Mouse (Mus musculus) gastrocnemius, adult 2 months (tissue): ENCODE results near the gene Olfr372. TPM values are rescaled to one million over a fixed set of nuclear protein-coding genes. Genes with fewer than 3 reads are reported as not detected.
"Not testable (repeated sequence)": the region's sequence is repeated elsewhere in the genome, so short reads cannot be mapped to it uniquely, and the experiment has no call there.

Source experiments
- DNase-seq: peaks from one replicate; pipeline ENCODE4 v3.0.0; 2022
- H3K27ac ChIP-seq: fragments of 200-600 bp; 2 replicates; pipeline ENCODE4 v1.8.1; 2022; ENCODE audit warnings: mild to moderate bottlenecking
- H3K4me3 ChIP-seq: fragments of 200-600 bp; 2 replicates; pipeline ENCODE4 v1.8.1; 2022; ENCODE audit warnings: mild to moderate bottlenecking, moderate library complexity
- CTCF ChIP-seq: fragments of 200-600 bp; IDR thresholded peaks from 2 replicates; pipeline ENCODE4 v1.8.1; 2022; ENCODE audit warnings: antibody characterized with exemption, mild to moderate bottlenecking, moderate library complexity
- intact Hi-C: fragments of 180-260 bp; cut with DNase I; formaldehyde crosslinking; loops from one replicate; pipeline ENCODE4 v1.15.1; 2025
- total RNA-seq, 2 experiments: library from RNA; stranded (reverse); gene quantifications; 2 replicates each; pipeline ENCODE4 v1.2.3; 2021

Olfr372 gene
- total RNA-seq, 2 experiments from 2014 or later, result not detected

DNA sequence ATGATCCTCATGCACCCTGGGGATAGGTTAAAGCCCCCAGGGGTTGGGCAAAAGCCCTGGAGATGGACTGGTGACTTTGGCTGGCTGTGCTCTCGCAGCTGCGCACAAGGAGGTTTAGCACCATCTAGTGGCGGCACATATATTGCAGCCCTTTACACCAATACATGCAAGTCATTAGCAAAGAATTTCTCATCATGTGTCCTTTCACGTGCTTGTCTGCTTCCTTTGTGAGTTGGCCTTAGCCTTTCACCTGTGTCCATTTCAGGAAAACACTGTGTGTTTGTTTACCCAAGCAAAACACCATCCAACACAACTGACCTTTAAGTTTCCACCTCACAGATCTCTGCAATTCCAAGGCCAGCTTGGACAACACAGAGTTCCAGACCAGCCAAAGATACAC lies 8.1 kb upstream of the Olfr372 start:
- peak; percentile 66 for DNase-seq
- H3K27ac ChIP-seq, H3K4me3 ChIP-seq, intact Hi-C loops: not testable (repeated sequence)
- peak; percentile 51 for TF ChIP-seq CTCF

DNA sequence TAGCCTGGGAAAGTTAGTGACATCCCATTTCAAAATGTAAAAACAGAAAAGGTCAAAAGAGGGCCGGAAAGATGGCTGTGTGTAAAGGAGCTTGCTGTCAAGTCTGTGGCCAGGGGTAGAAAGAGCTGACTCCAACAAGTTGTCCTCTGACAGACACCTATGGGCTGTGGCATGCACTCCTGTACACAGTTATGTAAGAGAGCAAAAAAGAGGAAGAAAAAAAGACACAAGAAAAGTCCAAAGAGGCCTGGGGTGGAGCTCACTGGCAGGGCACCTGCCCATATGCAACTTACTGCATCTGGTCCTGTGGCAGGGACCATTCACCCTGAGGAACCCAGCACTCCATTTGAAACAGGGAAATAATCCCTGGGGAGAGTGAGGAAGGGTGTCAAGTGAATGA lies 1.5 kb downstream of the Olfr372 start:
- no peak overlapping the region for H3K27ac ChIP-seq
- TF ChIP-seq CTCF, result no peak
- no peak overlapping the region for H3K4me3 ChIP-seq
- DNase-seq, result no peak
- intact Hi-C loops, result no loop called here

DNA sequence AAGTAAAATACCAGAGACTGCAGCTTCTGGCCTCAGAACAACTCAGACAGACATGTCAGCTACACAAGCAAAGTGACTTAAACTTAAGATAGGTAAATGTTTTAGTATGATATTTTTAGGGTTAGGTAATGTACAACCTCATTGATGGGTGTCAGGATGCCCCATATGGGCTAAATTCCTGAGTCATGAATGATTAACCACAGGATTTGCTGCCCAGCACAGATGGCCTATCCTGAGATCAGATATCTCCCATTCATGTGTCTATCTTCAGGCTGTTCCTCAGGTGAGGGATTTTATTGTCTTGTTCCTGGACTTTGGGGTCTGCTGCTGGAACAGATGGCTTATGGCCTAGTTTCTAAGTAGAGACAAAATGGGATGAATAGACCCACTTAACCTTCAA lies 13.6 kb downstream of the Olfr372 start:
- DNase-seq, H3K4me3 ChIP-seq, intact Hi-C loops, H3K27ac ChIP-seq: not testable (repeated sequence)

DNA sequence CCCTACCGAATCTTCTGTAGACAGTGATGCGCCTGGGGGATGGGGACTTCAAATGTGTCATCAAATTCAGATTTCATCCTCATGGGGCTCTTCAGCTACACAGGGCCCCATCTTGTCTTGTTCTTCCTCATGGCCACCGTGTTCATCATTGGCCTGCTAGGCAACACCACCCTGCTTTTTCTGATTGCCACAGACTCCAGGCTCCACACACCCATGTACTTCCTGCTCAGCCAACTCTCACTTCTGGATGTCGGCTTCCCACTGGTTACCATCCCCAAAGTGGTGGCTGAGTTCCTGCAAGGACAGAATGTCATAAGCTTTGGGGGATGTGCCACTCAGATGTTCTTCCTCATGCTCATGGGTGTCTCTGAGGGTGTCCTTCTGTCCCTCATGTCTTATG lies 16.6 kb downstream of the Olfr372 start:
- H3K4me3 ChIP-seq, H3K27ac ChIP-seq, DNase-seq, intact Hi-C loops: not testable (repeated sequence)

DNA sequence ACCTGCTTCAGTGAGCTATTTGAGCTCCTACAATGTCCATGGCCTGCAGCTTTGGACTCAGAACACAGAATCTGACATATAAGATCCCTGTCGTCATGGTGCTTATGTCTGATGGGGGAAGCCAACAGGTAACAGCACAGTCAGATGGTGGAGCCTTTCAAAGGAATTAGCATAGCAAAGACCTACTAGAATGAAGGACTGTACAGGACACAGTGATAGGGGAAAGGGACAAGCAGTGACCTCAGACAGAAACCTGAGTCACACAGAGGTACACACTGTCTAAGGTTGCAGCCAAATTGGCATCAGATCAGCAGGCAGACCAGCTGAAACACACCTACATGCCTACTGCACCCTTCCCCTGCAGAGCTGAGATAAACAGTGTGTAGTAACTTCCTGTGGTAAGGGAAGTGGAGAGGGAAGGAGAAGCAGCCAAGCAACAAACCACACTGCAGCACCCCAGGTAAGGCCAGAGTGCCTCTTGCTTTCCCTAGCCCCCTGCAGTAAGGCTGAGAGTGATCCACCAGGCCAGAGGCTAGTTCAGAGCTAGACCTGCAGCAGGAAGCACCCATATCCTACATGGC lies 25.9 kb downstream of the Olfr372 start:
- H3K4me3 ChIP-seq, intact Hi-C loops, DNase-seq: not testable (repeated sequence)

DNA sequence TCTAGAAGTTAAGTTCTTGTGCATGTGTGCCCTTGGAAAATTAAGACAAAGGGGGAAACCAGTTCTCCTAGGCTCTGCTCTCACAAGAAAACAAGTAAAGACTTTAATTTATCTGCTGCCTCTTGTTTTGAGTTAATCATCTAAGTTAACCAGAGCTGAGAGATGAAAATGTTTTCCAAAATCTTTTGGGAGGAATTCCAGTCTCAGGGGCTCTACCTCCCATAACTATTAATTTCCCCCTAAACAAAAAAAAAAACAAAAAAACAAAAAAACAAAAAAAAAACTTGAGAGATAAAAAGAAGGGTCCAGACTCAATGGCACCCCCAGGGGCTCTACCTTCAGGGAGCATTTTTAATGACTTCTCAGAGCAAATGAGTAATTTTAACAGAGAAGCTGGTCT lies 41.9 kb downstream of the Olfr372 start, which contains the start of gene Olfr373:
Gene Olfr373, plus strand, starts transcription at position 301 of the 400 bp plus-strand sequence.
- H3K4me3 ChIP-seq, DNase-seq, intact Hi-C loops, H3K27ac ChIP-seq: not testable (repeated sequence)

More for the DNA sequence above, 25.9 kb downstream of the Olfr372 start:
- H3K27ac ChIP-seq, result not testable (repeated sequence)

DNA sequence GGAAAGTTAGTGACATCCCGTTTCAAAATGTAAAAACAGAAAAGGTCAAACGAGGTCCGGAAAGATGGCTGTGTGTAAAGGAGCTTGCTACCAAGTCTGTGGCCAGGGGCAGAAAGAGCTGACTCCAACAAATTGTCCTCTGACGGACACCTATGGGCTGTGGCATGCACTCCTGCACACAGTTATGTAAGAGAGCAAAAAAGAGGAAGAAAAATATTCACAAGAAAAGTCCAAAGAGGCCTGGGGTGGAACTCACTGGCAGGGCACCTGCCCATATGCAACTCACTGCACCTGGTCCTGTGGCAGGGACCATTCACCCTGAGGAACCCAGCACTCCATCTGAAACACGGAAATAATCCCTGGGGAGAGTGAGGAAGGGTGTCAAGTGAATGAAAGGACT lies 43.7 kb downstream of the Olfr372 start:
- Histone ChIP-seq H3K4me3 (no peak overlapping the region), H3K27ac (no peak overlapping the region)
- intact Hi-C loops, result no loop called here
- no peak for DNase-seq
- no peak for TF ChIP-seq CTCF

DNA sequence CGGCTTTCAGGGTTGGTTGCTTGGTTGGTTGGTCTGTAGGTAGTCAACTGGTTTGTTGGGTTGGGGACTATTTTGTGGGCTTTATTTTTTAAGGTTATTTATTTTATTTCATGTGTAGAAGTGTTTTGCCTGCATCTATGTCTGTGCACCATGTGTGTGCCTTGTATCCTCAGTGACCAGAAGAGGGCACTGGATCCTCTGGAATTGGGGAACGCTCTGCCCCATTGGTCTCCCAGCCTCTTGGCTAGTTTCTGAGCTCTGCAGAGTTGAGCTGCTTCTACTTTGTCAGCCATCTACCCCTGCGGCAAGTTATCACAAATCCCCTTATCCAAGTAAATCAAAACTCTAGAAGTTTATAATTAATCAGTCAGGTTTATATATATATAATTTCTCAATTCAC lies 46.6 kb downstream of the Olfr372 start:
- intact Hi-C loops, H3K27ac ChIP-seq, H3K4me3 ChIP-seq, DNase-seq: not testable (repeated sequence)

DNA sequence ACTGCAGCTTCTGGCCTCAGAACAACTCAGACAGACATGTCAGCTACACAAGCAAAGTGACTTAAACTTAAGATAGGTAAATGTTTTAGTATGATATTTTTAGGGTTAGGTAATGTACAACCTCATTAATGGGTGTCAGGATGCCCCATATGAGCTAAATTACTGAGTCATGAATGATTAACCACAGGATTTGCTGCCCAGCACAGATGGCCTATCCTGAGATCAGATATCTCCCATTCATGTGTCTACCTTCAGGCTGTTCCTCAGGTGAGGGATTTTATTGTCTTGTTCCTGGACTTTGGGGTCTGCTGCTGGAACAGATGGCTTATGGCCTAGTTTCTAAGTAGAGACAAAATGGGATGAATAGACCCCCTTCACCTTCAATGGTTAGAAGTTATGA lies 55.7 kb downstream of the Olfr372 start:
- DNase-seq, intact Hi-C loops: not testable (repeated sequence)

DNA sequence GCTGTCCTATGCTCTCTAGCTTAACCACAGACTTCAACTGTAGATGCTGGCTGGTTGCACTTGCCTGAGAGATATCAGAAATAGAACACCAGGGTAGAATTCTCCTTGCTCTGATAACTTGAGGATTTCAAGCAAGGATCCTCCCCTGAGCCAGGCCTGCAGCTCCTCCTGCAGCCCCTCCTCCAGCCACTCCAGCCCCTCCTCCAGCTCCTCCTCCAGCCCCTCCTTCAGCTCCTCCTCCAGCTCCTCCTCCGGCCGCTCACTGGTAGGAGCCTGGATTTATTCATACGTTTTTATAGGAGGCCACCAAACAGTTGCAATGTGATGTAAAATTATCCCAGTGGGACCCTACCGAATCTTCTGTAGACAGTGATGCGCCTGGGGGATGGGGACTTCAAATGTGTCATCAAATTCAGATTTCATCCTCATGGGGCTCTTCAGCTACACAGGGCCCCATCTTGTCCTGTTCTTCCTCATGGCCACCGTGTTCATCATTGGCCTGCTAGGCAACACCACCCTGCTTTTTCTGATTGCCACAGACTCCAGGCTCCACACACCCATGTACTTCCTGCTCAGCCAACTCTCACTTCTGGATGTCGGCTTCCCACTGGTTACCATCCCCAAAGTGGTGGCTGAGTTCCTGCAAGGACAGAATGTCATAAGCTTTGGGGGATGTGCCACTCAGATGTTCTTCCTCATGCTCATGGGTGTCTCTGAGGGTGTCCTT lies 58.5 kb downstream of the Olfr372 start:
- not testable (repeated sequence) for H3K27ac ChIP-seq, H3K4me3 ChIP-seq
- peak; percentile 58 for DNase-seq
- intact Hi-C loops, result loop anchor here (2.0 kb wide), 1 partner anchor 97 kb away; no protein-coding TSS in a partner anchor

More for the DNA sequence above, 55.7 kb downstream of the Olfr372 start:
- not testable (repeated sequence) for H3K4me3 ChIP-seq, H3K27ac ChIP-seq

DNA sequence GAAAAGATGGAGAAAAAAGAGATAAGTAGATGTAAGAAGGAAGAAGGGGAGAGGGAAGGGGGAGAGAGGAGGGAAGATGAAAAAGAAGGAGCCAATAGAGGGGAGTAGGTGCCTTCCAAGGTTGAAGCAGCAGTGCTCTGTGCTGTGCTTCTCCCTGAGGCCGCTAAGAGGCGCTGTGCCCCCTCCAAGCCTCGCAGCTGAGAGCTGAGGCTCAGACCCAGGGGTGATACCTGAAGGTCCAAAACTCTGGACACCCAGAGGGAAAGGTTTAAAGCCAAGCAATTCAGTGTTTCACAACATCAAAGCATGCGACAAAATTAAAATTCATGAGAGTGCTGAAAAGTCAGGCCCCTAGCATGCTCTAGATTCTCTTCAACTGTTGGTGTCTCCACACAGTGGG lies 64.1 kb downstream of the Olfr372 start:
- TF ChIP-seq CTCF, result peak; percentile 36
- no peak overlapping the region for H3K27ac ChIP-seq
- no peak for DNase-seq
- intact Hi-C loops, result no loop called here
- no peak overlapping the region for H3K4me3 ChIP-seq

DNA sequence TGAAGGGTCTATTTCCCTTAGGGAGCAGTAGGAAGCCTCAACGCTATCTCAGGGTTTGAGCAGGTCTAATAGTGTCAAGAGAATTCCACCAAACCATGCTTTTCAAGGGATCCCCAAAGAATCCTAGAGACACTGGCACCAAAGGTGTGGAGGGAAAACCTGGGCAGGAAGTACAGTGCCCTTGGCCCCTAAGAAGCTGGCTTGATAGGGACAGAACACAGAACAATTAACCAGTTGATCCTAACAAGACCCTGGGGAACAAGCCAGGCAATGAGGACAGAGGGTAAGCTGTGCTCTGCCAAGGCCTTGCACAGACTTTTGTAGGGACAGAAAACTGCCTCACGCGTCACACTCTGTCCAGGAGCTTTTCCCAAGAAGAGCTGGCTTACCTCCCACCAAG lies 65.7 kb downstream of the Olfr372 start, which contains the start of gene Olfr374:
Gene Olfr374, plus strand, starts transcription at position 301 of the 400 bp plus-strand sequence.
- H3K27ac ChIP-seq, result no peak within 1 kb of the TSS
- no peak for DNase-seq
- intact Hi-C loops, result no loop called here
- H3K4me3 ChIP-seq, result no peak within 1 kb of the TSS
- no peak for TF ChIP-seq CTCF

Other genes with a start within 250 kb of the Olfr372 start
- 1 to 10 TPM; 2.3 to 2.4 TPM for gene Zfp709, start 159.2 kb upstream of the Olfr372 start, total RNA-seq
- gene Zfp882, start 132.6 kb upstream of the Olfr372 start, total RNA-seq, result 1 to 10 TPM; 2.8 to 4.2 TPM
- gene Zfp617, start 132.6 kb upstream of the Olfr372 start, total RNA-seq, result 10 to 100 TPM; 19.7 to 20.5 TPM
- gene Zfp961, start 90.2 kb upstream of the Olfr372 start, total RNA-seq, result 1 to 10 TPM; 2.7 to 5.4 TPM
- under 1 TPM; 0.31 to 0.47 TPM for gene Cyp4f18, start 31.6 kb upstream of the Olfr372 start, total RNA-seq
- not detected for gene Olfr373, start 42.0 kb downstream of the Olfr372 start, total RNA-seq
- not detected for gene Olfr374, start 65.8 kb downstream of the Olfr372 start, total RNA-seq
- 10 to 100 TPM; 22.2 to 44.0 TPM for gene Tpm4, start 93.8 kb downstream of the Olfr372 start, total RNA-seq
- gene Rab8a, start 120.0 kb downstream of the Olfr372 start, total RNA-seq, result 10 to 100 TPM; 10.4 to 11.4 TPM
- gene Hsh2d, start 148.4 kb downstream of the Olfr372 start, total RNA-seq, result not detected
- not detected for gene Cib3, start 171.6 kb downstream of the Olfr372 start, total RNA-seq
- not detected for gene Gm11034, start 172.4 kb downstream of the Olfr372 start, total RNA-seq
- 1 to 10 TPM; 7.8 to 9.5 TPM for gene Fam32a, start 178.5 kb downstream of the Olfr372 start, total RNA-seq
- gene Ap1m1, start 198.8 kb downstream of the Olfr372 start, total RNA-seq, result 10 to 100 TPM; 25.8 to 26.0 TPM